Comparison of ENCODE assay signal across 8 mouse cellular contexts in genomic region chr17:83889691-83890372, GRCm38 (mm10). TPM values are rescaled to one million over a fixed set of nuclear protein-coding genes. Genes with fewer than 3 reads are reported as not detected.
DNase-seq lines count a peak whose midpoint lies in the region; ATAC-seq and TF ChIP-seq lines count a peak whose summit lies in the region.
"Had no signal": no experiment of that assay in that cellular context is flagged by ENCODE, and none has a peak within 500 bp of the region (broad histone marks: within the 10 kb centered on the region; RNA-seq: fewer than 3 reads in every experiment).

No protein-coding gene starts in this region.

- H3K4me2 ChIP-seq in midbrain, embryonic 11.5 days = no peak overlapping the region
- no peak overlapping the region for H3K4me2 ChIP-seq in embryonic facial prominence, embryonic 12.5 days (replicated peaks)
- H3K4me2 ChIP-seq in hindbrain, embryonic 16.5 days (ENCODE audit: low read length) = no peak overlapping the region
- H3K4me2 ChIP-seq in myocyte (ENCODE audit: low read depth) = peak overlapping the region; percentile 18

- H3K9me3 ChIP-seq in midbrain, embryonic 10.5 days (replicated peaks) = no peaks in the 10 kb centered on the region
- H3K9me3 ChIP-seq in midbrain, embryonic 11.5 days (ENCODE audit: control insufficient read depth, low read length) = no peaks in the 10 kb centered on the region
- no peaks in the 10 kb centered on the region for H3K9me3 ChIP-seq in embryonic facial prominence, embryonic 12.5 days
- no peaks in the 10 kb centered on the region for H3K9me3 ChIP-seq in hindbrain, embryonic 16.5 days (ENCODE audit: control insufficient read depth, low read length)

- no peaks in the 10 kb centered on the region for H3K79me2 ChIP-seq in myocyte (ENCODE audit: control insufficient read depth, insufficient read depth)

- no peaks in the 10 kb centered on the region for H3K4me1 ChIP-seq in midbrain, embryonic 10.5 days
- no peaks in the 10 kb centered on the region for H3K4me1 ChIP-seq in midbrain, embryonic 11.5 days (ENCODE audit: control insufficient read depth, insufficient read depth, low read length)
- peaks cover 17% of the 10 kb centered on the region for H3K4me1 ChIP-seq in embryonic facial prominence, embryonic 12.5 days
- peaks cover 13% of the 10 kb centered on the region for H3K4me1 ChIP-seq in hindbrain, embryonic 16.5 days (ENCODE audit: control insufficient read depth, insufficient read depth, low read depth, low read length)

- no peak overlapping the region for H3K9ac ChIP-seq in midbrain, embryonic 11.5 days (ENCODE audit: low read length)
- H3K9ac ChIP-seq in embryonic facial prominence, embryonic 12.5 days = no peak overlapping the region
- H3K9ac ChIP-seq in hindbrain, embryonic 16.5 days (ENCODE audit: low read depth, low read length) = no peak overlapping the region

- 84% methylated on average over 13 of the region's 13 CpGs for WGBS in midbrain, embryonic 10.5 days
- WGBS in midbrain, embryonic 11.5 days = 81% methylated on average over 13 of the region's 13 CpGs
- WGBS in embryonic facial prominence, embryonic 12.5 days = 59% methylated on average over 13 of the region's 13 CpGs
- WGBS in hindbrain, embryonic 16.5 days = 36% methylated on average over 13 of the region's 13 CpGs

- no peaks in the 10 kb centered on the region for H3K36me3 ChIP-seq in midbrain, embryonic 10.5 days
- no peaks in the 10 kb centered on the region for H3K36me3 ChIP-seq in midbrain, embryonic 11.5 days (ENCODE audit: control insufficient read depth, insufficient read depth, low read length)
- H3K36me3 ChIP-seq in embryonic facial prominence, embryonic 12.5 days = no peaks in the 10 kb centered on the region
- no peaks in the 10 kb centered on the region for H3K36me3 ChIP-seq in hindbrain, embryonic 16.5 days (ENCODE audit: control insufficient read depth, insufficient read depth, low read length)
- no peaks in the 10 kb centered on the region for H3K36me3 ChIP-seq in myocyte (ENCODE audit: control insufficient read depth, insufficient read depth)

- H3K4me3 ChIP-seq in midbrain, embryonic 10.5 days = no peak overlapping the region
- H3K4me3 ChIP-seq in midbrain, embryonic 11.5 days (ENCODE audit: low read depth, low read length) = no peak overlapping the region
- H3K4me3 ChIP-seq in embryonic facial prominence, embryonic 12.5 days = no peak overlapping the region
- H3K4me3 ChIP-seq in hindbrain, embryonic 16.5 days (ENCODE audit: low read length) = no peak overlapping the region
- H3K4me3 ChIP-seq in myocyte = no peak overlapping the region

- ATAC-seq in midbrain, embryonic 11.5 days (ENCODE audit: low FRiP score) = no peak
- ATAC-seq in embryonic facial prominence, embryonic 12.5 days (ENCODE audit: insufficient number of reproducible peaks, insufficient read depth, low FRiP score, low TSS enrichment) = no peak
- ATAC-seq in hindbrain, embryonic 16.5 days = peak; percentile 91

- peak overlapping the region; percentile 4 for H3K27ac ChIP-seq in midbrain, embryonic 10.5 days (replicated peaks)
- H3K27ac ChIP-seq in midbrain, embryonic 11.5 days (ENCODE audit: low read depth, low read length) = no peak overlapping the region
- H3K27ac ChIP-seq in embryonic facial prominence, embryonic 12.5 days = peak overlapping the region; percentile 65
- peak overlapping the region; percentile 64 for H3K27ac ChIP-seq in hindbrain, embryonic 16.5 days (ENCODE audit: low read depth, low read length)
- H3K27ac ChIP-seq: macrophage had no signal

- no peak overlapping the region for H3ac ChIP-seq in myocyte (ENCODE audit: control insufficient read depth, insufficient read length)

- no peak for TF ChIP-seq POLR2A in myocyte (IDR thresholded peaks at IDR 0.05; ENCODE audit: insufficient read length, low read depth)

- DNase-seq in midbrain, embryonic 10.5 days (ENCODE audit: low spot score) = no peak
- DNase-seq in midbrain, embryonic 11.5 days (ENCODE audit: low spot score, missing footprints) = no peak
- peak; percentile 45 to 64 for DNase-seq in left cerebral cortex, postnatal 25 days (ENCODE audit: low spot score in 2 of 2)
- DNase-seq in testis, postnatal 10 days (ENCODE audit: low spot score) = no peak

- no peaks in the 10 kb centered on the region for H3K27me3 ChIP-seq in midbrain, embryonic 10.5 days (ENCODE audit: low read depth, poor library complexity, severe bottlenecking)
- H3K27me3 ChIP-seq in midbrain, embryonic 11.5 days (ENCODE audit: control insufficient read depth, insufficient read depth, low read length) = no peaks in the 10 kb centered on the region
- no peaks in the 10 kb centered on the region for H3K27me3 ChIP-seq in embryonic facial prominence, embryonic 12.5 days
- no peaks in the 10 kb centered on the region for H3K27me3 ChIP-seq in hindbrain, embryonic 16.5 days (replicated peaks; ENCODE audit: control insufficient read depth, insufficient read depth, low read length)
- no peaks in the 10 kb centered on the region for H3K27me3 ChIP-seq in myocyte (ENCODE audit: control insufficient read depth, insufficient read depth, insufficient read length)

- intact Hi-C loops in left cerebral cortex, postnatal 25 days (cut with DNase I) = no loop called here

TF ChIP-seq in myocyte, 11 proteins besides CTCF, POLR2A, EP300 and RAD21:
- TF ChIP-seq USF1 (IDR thresholded peaks at IDR 0.05; ENCODE audit: low read depth) (no peak), MYOG (IDR thresholded peaks at IDR 0.05; ENCODE audit: control insufficient read depth in 1 of 3, insufficient read depth in 1 of 3, insufficient read length in 2 of 3, low read depth in 2 of 3) (no peak), POLR2AphosphoS2 (IDR thresholded peaks at IDR 0.05; ENCODE audit: insufficient read length, low read depth) (no peak), SRF (IDR thresholded peaks at IDR 0.05; ENCODE audit: control insufficient read depth, insufficient read length, low read depth) (no peak), MYOD1 (IDR thresholded peaks at IDR 0.05; ENCODE audit: control insufficient read depth in 1 of 3, insufficient read length in 2 of 3, low read depth in 2 of 3) (no peak), MAX (IDR thresholded peaks at IDR 0.05; ENCODE audit: low read depth) (no peak), TCF12 (IDR thresholded peaks at IDR 0.05; ENCODE audit: insufficient read depth, poor library complexity, severe bottlenecking) (no peak), REST (IDR thresholded peaks at IDR 0.05; ENCODE audit: insufficient read depth, insufficient read length) (no peak), E2F4 (IDR thresholded peaks at IDR 0.05; ENCODE audit: insufficient read depth) (no peak), CEBPB (IDR thresholded peaks at IDR 0.05; ENCODE audit: insufficient read depth, poor library complexity, severe bottlenecking) (no peak), TCF3 (IDR thresholded peaks at IDR 0.05; ENCODE audit: insufficient read length, low read depth) (no peak)

RNA-seq across cellular contexts. Expression of gene Haao, which starts 42.1 kb away (rescaled TPM):
- 0.11 and 0.27 TPM in 2 replicates for polyA plus RNA-seq in midbrain, embryonic 10.5 days (2016; fragmentation: Nextera tagmentation; extraction: Ambion mirVana)
- 0.22 TPM in 1 of 2 replicates, not detected in the other for polyA plus RNA-seq in midbrain, embryonic 11.5 days (2014; fragmentation: Nextera tagmentation; extraction: Ambion mirVana)
- 0.20 and 0.90 TPM in 2 replicates for polyA plus RNA-seq in embryonic facial prominence, embryonic 12.5 days (2016; fragmentation: Nextera tagmentation; extraction: Ambion mirVana)
- polyA plus RNA-seq in hindbrain, embryonic 16.5 days (2015; fragmentation: Nextera tagmentation; extraction: Ambion mirVana) = 0.15 and 0.51 TPM in 2 replicates
- total RNA-seq in left cerebral cortex, postnatal 25 days (2021) = not detected
- polyA plus RNA-seq in myocyte (2012; fragmentation: generic; extraction: Trizol) = not detected

Comparison
In these comparisons a context has a peak if more than half of its experiments do, and no peak if none do; other contexts are left out.
1. DNase-seq: peak in left cerebral cortex, postnatal 25 days (2 of 2); none in midbrain, embryonic 10.5 days (single experiment), midbrain, embryonic 11.5 days (single experiment) and testis, postnatal 10 days (single experiment).